Mouse (Mus musculus) thymus, adult 2 months (tissue): ENCODE measurements around the gene Nudt22.

ENCODE experiments used
- CTCF ChIP-seq: fragments of 200-500 bp; IDR thresholded peaks from 2 replicates; pipeline ENCODE4 v1.5.1; 2012; ENCODE audit warnings: mild to moderate bottlenecking, control low read depth, low read length, moderate library complexity, borderline replicate concordance; ENCODE audit not compliant: control insufficient read depth, poor library complexity, insufficient read depth; ENCODE audit errors: extremely low read depth
- POLR2A ChIP-seq: fragments of 200-500 bp; IDR thresholded peaks from 2 replicates; pipeline ENCODE4 v1.6.1; 2012; ENCODE audit warnings: mild to moderate bottlenecking, low read length, control low read depth, moderate library complexity; ENCODE audit not compliant: control insufficient read depth, poor library complexity, insufficient read depth; ENCODE audit errors: extremely low read depth

DNA sequence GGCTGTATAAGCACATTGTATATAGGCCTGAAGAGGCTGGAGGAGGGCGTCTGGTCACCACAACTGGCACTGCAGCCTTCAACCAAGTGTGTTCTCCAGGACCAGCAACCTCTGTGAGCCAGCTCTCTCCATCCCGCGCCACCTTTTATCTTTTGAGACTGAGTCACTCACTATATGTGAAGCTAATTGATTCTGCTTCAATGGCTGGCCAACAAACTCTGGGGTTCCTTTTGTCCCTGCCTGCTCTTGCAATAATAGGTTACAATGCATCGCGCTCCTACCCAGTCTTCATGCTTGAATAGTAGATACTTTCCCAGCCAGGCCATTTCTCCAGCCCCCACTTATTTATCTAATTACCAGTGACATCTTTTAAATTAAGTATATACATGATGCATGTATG is 12.3 kb downstream of the Nudt22 start:
- TF ChIP-seq CTCF: no peak
- TF ChIP-seq POLR2A: no peak
